Mouse (Mus musculus): ENCODE data around the gene Rad51ap1. TPM values are rescaled to one million over a fixed set of nuclear protein-coding genes. Genes with fewer than 3 reads are reported as not detected.

Rad51ap1 gene
- polyA plus RNA-seq (2014; fragmentation: Illumina TruSeq; extraction: RNeasy Lipid Tissue Mini Kit (QIAGEN cat#74804); ENCODE audit: low read depth, low replicate concordance) = 16.2 TPM

GRCm38 (mm10) chr6:126939487-126940171, at the start of gene Rad51ap1, which contains the start of gene D6Wsu163e:
Gene Rad51ap1, minus strand, starts transcription at chr6:126939587.
Gene D6Wsu163e, plus strand, starts transcription at chr6:126939962.

DNA sequence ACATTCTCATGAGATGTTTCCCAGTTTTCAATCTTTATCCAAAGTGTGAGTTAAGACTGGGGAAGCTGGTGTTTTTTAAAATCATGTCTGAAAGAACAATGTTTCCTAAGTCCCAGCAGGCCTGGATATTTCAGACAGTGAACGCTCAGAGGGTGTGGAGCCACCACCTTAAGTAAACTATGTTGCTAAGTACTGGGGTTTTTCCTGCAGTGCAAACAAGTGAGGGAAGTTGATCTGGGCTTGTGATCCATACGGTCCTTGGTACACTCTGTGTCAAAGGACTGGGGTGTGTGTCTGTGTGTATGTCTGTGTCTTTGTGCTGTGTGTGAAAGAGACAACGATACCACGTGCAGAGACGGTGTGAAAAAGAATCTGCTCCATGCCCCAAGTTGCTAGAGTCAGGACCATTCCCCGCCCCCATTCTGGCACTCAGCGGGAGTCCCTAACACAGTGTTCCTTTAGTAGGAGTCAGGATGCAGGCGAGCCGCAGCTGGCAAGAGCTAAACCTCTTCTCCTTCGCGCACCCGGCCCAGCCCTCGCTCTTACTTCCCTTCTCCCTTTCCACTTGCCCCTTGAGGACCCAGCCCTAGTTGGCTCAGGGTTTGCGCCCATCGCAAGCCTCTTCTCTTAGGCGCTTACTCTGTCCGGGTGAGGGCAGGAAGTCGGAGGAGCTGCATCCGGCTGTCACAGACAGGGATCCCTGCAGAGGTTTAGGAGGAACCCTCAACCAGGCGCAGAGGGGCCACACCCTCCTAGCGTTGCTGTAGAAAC, 18.1 kb downstream of the Rad51ap1 start, which contains the start of gene Dyrk4:
TSS of gene Dyrk4 (minus strand) at position 729 of the 771 bp plus-strand sequence.

Other genes with a start within 250 kb of the Rad51ap1 start
- gene Kcna6, start 198.9 kb downstream of the Rad51ap1 start, polyA plus RNA-seq (2014; fragmentation: Illumina TruSeq; extraction: RNeasy Lipid Tissue Mini Kit (QIAGEN cat#74804); ENCODE audit: low read depth, low replicate concordance) = 1.6 TPM
- gene Ndufa9, start 90.5 kb downstream of the Rad51ap1 start, polyA plus RNA-seq (2014; fragmentation: Illumina TruSeq; extraction: RNeasy Lipid Tissue Mini Kit (QIAGEN cat#74804); ENCODE audit: low read depth, low replicate concordance) = 84.5 TPM
- not detected for gene Akap3, start 86.5 kb downstream of the Rad51ap1 start, polyA plus RNA-seq (2014; fragmentation: Illumina TruSeq; extraction: RNeasy Lipid Tissue Mini Kit (QIAGEN cat#74804); ENCODE audit: low read depth, low replicate concordance)
- gene Dyrk4, start 17.7 kb downstream of the Rad51ap1 start, polyA plus RNA-seq (2014; fragmentation: Illumina TruSeq; extraction: RNeasy Lipid Tissue Mini Kit (QIAGEN cat#74804); ENCODE audit: low read depth, low replicate concordance) = 0.32 TPM
- 22.7 TPM for gene D6Wsu163e, start 375 bp upstream of the Rad51ap1 start, polyA plus RNA-seq (2014; fragmentation: Illumina TruSeq; extraction: RNeasy Lipid Tissue Mini Kit (QIAGEN cat#74804); ENCODE audit: low read depth, low replicate concordance)
- not detected for gene Fgf6, start 76.0 kb upstream of the Rad51ap1 start, polyA plus RNA-seq (2014; fragmentation: Illumina TruSeq; extraction: RNeasy Lipid Tissue Mini Kit (QIAGEN cat#74804); ENCODE audit: low read depth, low replicate concordance)
- gene Fgf23, start 133.3 kb upstream of the Rad51ap1 start, polyA plus RNA-seq (2014; fragmentation: Illumina TruSeq; extraction: RNeasy Lipid Tissue Mini Kit (QIAGEN cat#74804); ENCODE audit: low read depth, low replicate concordance) = not detected
- 6.4 TPM for gene Tigar, start 170.0 kb upstream of the Rad51ap1 start, polyA plus RNA-seq (2014; fragmentation: Illumina TruSeq; extraction: RNeasy Lipid Tissue Mini Kit (QIAGEN cat#74804); ENCODE audit: low read depth, low replicate concordance)
- gene Ccnd2, start 212.6 kb upstream of the Rad51ap1 start, polyA plus RNA-seq (2014; fragmentation: Illumina TruSeq; extraction: RNeasy Lipid Tissue Mini Kit (QIAGEN cat#74804); ENCODE audit: low read depth, low replicate concordance) = 96.0 TPM

Measured in sigmoid colon, adult 10 weeks (tissue).